Mouse (Mus musculus): ENCODE data around the gene Vps41.

GRCm38 (mm10) chr13:18914774-18915173 is 197.7 kb downstream of the Vps41 start:
- no peak for TF ChIP-seq CHD2 (IDR thresholded peaks at IDR 0.05; ENCODE audit: low read length)
- TF ChIP-seq KAT2A (conservative IDR thresholded peaks at IDR 0.05; ENCODE audit: low read depth, low read length): no peak
- TF ChIP-seq CTCF (IDR thresholded peaks at IDR 0.05 in 2 of 3, conservative IDR thresholded peaks at IDR 0.05 in 1 of 3; ENCODE audit: control insufficient read depth in 1 of 3, insufficient read depth in 1 of 3, low read depth in 2 of 3, low read length in 3 of 3, poor library complexity in 1 of 3, severe bottlenecking in 1 of 3): no peak
- no peak for TF ChIP-seq UBTF (IDR thresholded peaks at IDR 0.05; ENCODE audit: borderline replicate concordance, insufficient read depth, low read depth, low read length)

Data from MEL (cell line).